ENCODE assay signal across 27 mouse cellular contexts in the genomic region with DNA sequence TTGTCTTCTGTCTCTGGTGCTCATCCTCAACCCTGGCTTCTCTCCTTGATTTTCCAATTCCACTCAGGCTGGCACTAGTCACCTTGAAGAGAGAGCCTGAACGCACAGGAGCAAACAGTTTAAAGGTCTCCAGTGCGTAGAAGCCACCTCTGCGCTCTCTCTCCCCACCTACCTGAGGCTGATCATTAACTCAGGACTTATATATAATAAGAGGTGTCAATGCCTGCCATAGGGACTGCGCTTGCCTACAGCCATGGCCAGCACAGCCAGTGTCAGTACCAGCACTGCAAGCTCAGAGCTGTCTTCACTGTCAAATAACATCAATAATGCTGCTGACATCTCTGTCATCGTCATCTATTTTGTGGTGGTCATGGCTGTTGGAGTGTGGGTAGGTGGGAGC. TPM values are rescaled to one million over a fixed set of nuclear protein-coding genes. Genes with fewer than 3 reads are reported as not detected.
"Had no signal": no experiment of that assay in that cellular context is flagged by ENCODE, and none has a peak within 500 bp of the region (broad histone marks: within the 10 kb centered on the region; RNA-seq: fewer than 3 reads in every experiment).

TSS of gene Slc5a4a (plus strand) at position 174 of the 400 bp plus-strand sequence.

- H3K27ac ChIP-seq: liver, embryonic 14.5 days; midbrain, embryonic 10.5 days; midbrain, embryonic 12.5 days; neural tube, embryonic 13.5 days; neural tube, embryonic 15.5 days; stomach, embryonic 15.5 days; stomach, postnatal 0 days had no signal

- H3K4me2 ChIP-seq: lung, embryonic 14.5 days; midbrain, embryonic 12.5 days; neural tube, embryonic 13.5 days; neural tube, embryonic 15.5 days; stomach, embryonic 15.5 days had no signal

- DNase-seq: lung, adult 18-20 months; lung, embryonic 14.5 days; lung, postnatal 10 days; lung, postnatal 4 days; midbrain, embryonic 14.5 days; retina, postnatal 1 day; right cerebral cortex, adult 18-20 months; right cerebral cortex, postnatal 25 days; right cerebral cortex, postnatal 4 days; thymus, postnatal 14 days; thymus, postnatal 36 days had no signal

- H3K9me3 ChIP-seq: midbrain, embryonic 10.5 days; midbrain, embryonic 12.5 days; neural tube, embryonic 13.5 days; neural tube, embryonic 15.5 days; stomach, embryonic 15.5 days had no signal

- H3K36me3 ChIP-seq: midbrain, embryonic 10.5 days; midbrain, embryonic 12.5 days; neural tube, embryonic 13.5 days; neural tube, embryonic 15.5 days; stomach, embryonic 15.5 days had no signal

- H3K4me3 ChIP-seq: midbrain, embryonic 10.5 days; midbrain, embryonic 12.5 days; neural tube, embryonic 13.5 days; neural tube, embryonic 15.5 days; stomach, embryonic 15.5 days had no signal

- H3K4me1 ChIP-seq: midbrain, embryonic 10.5 days; midbrain, embryonic 12.5 days; neural tube, embryonic 13.5 days; neural tube, embryonic 15.5 days; stomach, embryonic 15.5 days had no signal

- H3K27me3 ChIP-seq: midbrain, embryonic 12.5 days; neural tube, embryonic 13.5 days; neural tube, embryonic 15.5 days; stomach, embryonic 15.5 days had no signal

- ATAC-seq: midbrain, embryonic 16.5 days had no signal

- H3K9ac ChIP-seq: liver, embryonic 14.5 days; lung, embryonic 14.5 days; midbrain, embryonic 12.5 days; neural tube, embryonic 13.5 days; neural tube, embryonic 15.5 days; stomach, embryonic 15.5 days had no signal

RNA-seq across cellular contexts. Expression of gene Slc5a4a, which starts in this region (rescaled TPM):
- total RNA-seq: megakaryocyte, adult 5-6 weeks; megakaryocyte-erythroid progenitor cell, adult 5-6 weeks; monocyte, adult 5-6 weeks had no signal
- polyA plus RNA-seq: liver, embryonic 16.5 days; lung, embryonic 14.5 days; lung, embryonic 16.5 days; midbrain, embryonic 10.5 days; midbrain, embryonic 12.5 days; midbrain, embryonic 14.5 days; neural tube, embryonic 11.5 days; neural tube, embryonic 13.5 days; spleen, adult 2 months; stomach, embryonic 15.5 days; stomach, postnatal 0 days; thymus, postnatal 0 days had no signal
